Mouse (Mus musculus) intestine, embryonic 16.5 days (tissue): Measurements from ENCODE around the gene Lipo2. TPM values are rescaled to one million over a fixed set of nuclear protein-coding genes. Genes with fewer than 3 reads are reported as not detected.
"Not testable (repeated sequence)": the region's sequence is repeated elsewhere in the genome, so short reads cannot be mapped to it uniquely, and the experiment has no call there.

Experiments used
- ATAC-seq: fragments of 200-750 bp; cut with Nextera tagmentation; 2 replicates; pipeline ENCODE4 v1.8.0; 2017; ENCODE audit warnings: moderate TSS enrichment, moderate library complexity
- H3K27ac ChIP-seq: fragments of 300-500 bp; sonication (generic); 2 replicates; pipeline ENCODE4 v1.5.1; 2014; ENCODE audit warnings: mild to moderate bottlenecking, low read length
- H3K27me3 ChIP-seq: fragments of 300-500 bp; sonication (generic); replicated peaks from 2 replicates; pipeline ENCODE4 v1.6.1; 2014; ENCODE audit warnings: low read length, control low read depth, mixed read lengths; ENCODE audit not compliant: control insufficient read depth, insufficient read depth
- H3K36me3 ChIP-seq: fragments of 300-500 bp; sonication (generic); 2 replicates; pipeline ENCODE4 v1.6.1; 2014; ENCODE audit warnings: low read length, control low read depth; ENCODE audit not compliant: control insufficient read depth, insufficient read depth
- H3K4me1 ChIP-seq: fragments of 300-500 bp; sonication (generic); 2 replicates; pipeline ENCODE4 v1.6.1; 2014; ENCODE audit warnings: low read length, control low read depth, mixed read lengths; ENCODE audit not compliant: control insufficient read depth, insufficient read depth
- H3K4me2 ChIP-seq: fragments of 300-500 bp; sonication (generic); 2 replicates; pipeline ENCODE4 v1.6.1; 2014; ENCODE audit warnings: low read depth, low read length, control low read depth
- H3K4me3 ChIP-seq: fragments of 300-500 bp; sonication (generic); 2 replicates; pipeline ENCODE4 v1.5.1; 2014; ENCODE audit warnings: mild to moderate bottlenecking, low read length
- H3K9ac ChIP-seq: fragments of 300-500 bp; sonication (generic); 2 replicates; pipeline ENCODE4 v1.6.1; 2014; ENCODE audit warnings: low read depth, low read length
- H3K9me3 ChIP-seq: fragments of 300-500 bp; sonication (generic); 2 replicates; pipeline ENCODE4 v1.6.1; 2016; ENCODE audit warnings: low read length, control low read depth; ENCODE audit not compliant: control insufficient read depth
- WGBS: fragments of 180-500 bp; shearing (Covaris S2); extraction: QIAGEN DNeasy Blood & Tissue Kit; methylation state at CpG from one replicate; pipeline ENCODE4 v1.1.7; 2014; 5-methylcytosine and 5-hydroxymethylcytosine counted together
- polyA plus RNA-seq: library from polyadenylated mRNA; unstranded; fragments of >200 nt; fragmentation: Nextera tagmentation; extraction: Ambion mirVana; gene quantifications from 2 replicates; pipeline ENCODE4 v1.2.1, GENCODE M21; 2015

The Lipo2 gene
- polyA plus RNA-seq: 0.07 and 0.17 TPM in 2 replicates

- H3K27ac ChIP-seq, H3K4me1 ChIP-seq, H3K27me3 ChIP-seq, H3K4me2 ChIP-seq, H3K9ac ChIP-seq, ATAC-seq, H3K9me3 ChIP-seq, H3K4me3 ChIP-seq, H3K36me3 ChIP-seq: not testable (repeated sequence)
- WGBS: 93% methylated on average over 1 of the region's 1 CpGs
Measured at GRCm38 (mm10) chr19:33751259-33751658, at the start of gene Lipo2. Lipo2 (minus strand) TSS chr19:33751359.

GRCm38 (mm10) chr19:33787359-33787758 is 36.2 kb upstream of the Lipo2 start, which contains the start of gene Lipo1:
Lipo1 (minus strand) TSS chr19:33787459.
- ATAC-seq, H3K27ac ChIP-seq, H3K9me3 ChIP-seq, H3K4me3 ChIP-seq, H3K4me2 ChIP-seq, H3K27me3 ChIP-seq, H3K36me3 ChIP-seq, H3K9ac ChIP-seq, H3K4me1 ChIP-seq: not testable (repeated sequence)

GRCm38 (mm10) chr19:33786576-33787277 is 35.6 kb upstream of the Lipo2 start:
- Histone ChIP-seq H3K9me3 (no peaks in the 10 kb centered on the region), H3K4me1 (no peaks in the 10 kb centered on the region), H3K4me2 (no peak overlapping the region), H3K4me3 (no peak overlapping the region), H3K36me3 (no peaks in the 10 kb centered on the region), H3K27me3 (no peaks in the 10 kb centered on the region), H3K27ac (no peak overlapping the region), H3K9ac (no peak overlapping the region)
- ATAC-seq: no peak
- WGBS: 84% methylated on average over 12 of the region's 12 CpGs

- peak within 1 kb of the TSS; percentile 38 for H3K4me2 ChIP-seq
- H3K4me1 ChIP-seq, H3K27ac ChIP-seq, H3K9me3 ChIP-seq, H3K4me3 ChIP-seq, H3K36me3 ChIP-seq, H3K27me3 ChIP-seq, H3K9ac ChIP-seq: not testable (repeated sequence)
- peak; percentile 93 for ATAC-seq
- 50% methylated on average over 12 of the region's 41 CpGs for WGBS
Measured at GRCm38 (mm10) chr19:33761287-33762086, 10.3 kb upstream of the Lipo2 start, which contains the start of gene Lipo3. Lipo3 (minus strand) TSS chr19:33761951.

Other genes with a start within 250 kb of the Lipo2 start
- not detected in 2 replicates for gene Lipo4, start 233.6 kb downstream of the Lipo2 start, polyA plus RNA-seq
- gene Gm8978, start 126.1 kb downstream of the Lipo2 start, polyA plus RNA-seq: 0.06 TPM in 1 of 2 replicates, not detected in the other
- gene Lipo3, start 10.6 kb upstream of the Lipo2 start, polyA plus RNA-seq: 14.9 and 17.4 TPM in 2 replicates
- not detected in 2 replicates for gene Lipo1, start 36.1 kb upstream of the Lipo2 start, polyA plus RNA-seq
- gene Lipf, start 209.8 kb upstream of the Lipo2 start, polyA plus RNA-seq: 0.70 and 0.91 TPM in 2 replicates